Mouse (Mus musculus) WW6 (cell line): ENCODE measurements around the gene Brix1.
"Not testable (repeated sequence)": the region's sequence is repeated elsewhere in the genome, so short reads cannot be mapped to it uniquely, and the experiment has no call there.

Experiments used
- DNase-seq: peaks from one replicate; pipeline ENCODE4 v3.0.0-alpha.2; 2013; ENCODE audit warnings: low read depth, low spot score

Gene Brix1

DNA sequence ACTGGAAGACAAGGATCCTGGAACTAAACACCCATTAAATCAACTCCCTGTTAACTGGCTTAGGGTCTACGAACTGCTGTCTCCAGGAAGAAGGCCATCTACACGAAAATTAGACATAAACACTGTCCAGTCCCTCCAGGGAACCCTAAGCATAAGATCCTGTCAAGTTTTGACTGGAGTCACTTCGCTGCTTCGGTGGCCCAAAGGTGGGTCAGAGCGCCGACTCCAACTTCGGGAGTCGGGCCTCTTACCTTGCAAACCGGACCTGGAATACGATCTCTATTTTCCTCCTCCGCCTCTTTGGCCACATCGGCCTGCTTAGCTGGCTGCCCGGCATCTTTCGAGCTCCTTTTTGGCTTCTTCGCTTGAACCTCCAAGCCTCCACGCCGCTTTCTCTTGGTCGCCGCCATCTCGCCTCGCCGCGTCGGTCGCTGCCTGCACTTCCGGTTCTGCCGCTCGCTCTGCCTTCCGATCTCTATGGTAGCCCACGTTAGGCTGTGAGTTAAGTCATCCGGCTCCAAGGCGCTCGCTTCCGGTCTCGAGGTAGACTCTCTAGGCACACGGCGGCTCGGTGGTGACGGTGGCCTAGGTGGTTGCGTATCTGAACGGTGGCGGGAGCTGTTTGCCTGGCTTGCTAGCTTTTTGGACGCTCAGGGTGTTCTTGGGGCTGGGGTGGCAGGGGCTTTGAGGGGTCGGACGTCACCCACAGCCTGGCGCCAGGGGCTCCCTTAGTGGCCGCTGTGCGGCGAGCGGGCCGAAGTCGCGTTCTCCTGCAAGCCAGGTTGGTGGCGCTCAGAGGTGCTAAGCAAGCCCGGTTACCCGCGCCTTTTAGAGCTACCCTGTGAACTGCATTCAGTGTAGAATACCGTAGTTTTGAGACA lies at the start of gene Brix1, which contains the start of gene Rad1:
Gene Brix1 (minus strand): TSS at position 464 of the 881 bp plus-strand sequence.
Gene Rad1 (plus strand): TSS at position 535 of the 881 bp plus-strand sequence.
- peak; percentile 84 for DNase-seq

DNA sequence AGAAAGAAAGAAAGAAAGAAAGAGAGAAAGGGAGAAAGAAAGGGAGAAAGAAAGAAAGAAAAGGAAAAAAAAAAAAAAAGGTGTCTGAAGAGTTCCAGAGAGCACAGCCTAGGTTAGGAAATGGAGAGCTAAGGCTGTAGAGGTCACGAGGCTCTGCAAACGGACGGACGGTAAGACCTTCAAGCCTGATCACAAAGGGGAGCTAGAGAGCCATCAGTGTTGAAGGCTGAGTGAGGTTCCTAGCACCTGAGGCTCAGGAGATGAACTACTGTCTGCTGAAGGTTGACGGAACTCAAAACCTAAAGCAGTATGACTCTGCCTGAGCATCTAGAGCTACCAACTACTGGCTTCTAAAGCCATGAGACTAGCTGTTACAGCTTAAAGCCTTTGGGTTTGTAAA lies 48.8 kb upstream of the Brix1 start:
- no peak for DNase-seq

DNA sequence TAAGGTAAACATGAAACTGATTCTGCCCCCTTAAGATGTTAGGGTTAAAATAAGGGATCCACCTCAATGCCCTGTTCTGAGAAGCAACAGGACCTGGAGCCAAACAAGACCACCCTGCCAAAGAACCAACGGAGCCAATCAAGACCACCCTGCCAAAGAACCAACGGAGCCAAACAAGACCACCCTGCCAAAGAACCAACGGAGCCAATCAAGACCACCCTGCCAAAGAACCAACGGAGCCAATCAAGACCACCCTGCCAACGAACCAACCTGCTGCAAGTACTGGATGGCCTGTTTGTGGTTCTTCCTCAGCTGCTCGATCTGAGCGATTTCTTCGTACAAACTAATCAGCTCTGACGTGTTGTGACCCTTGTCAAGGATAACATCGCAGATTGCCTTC lies 47.6 kb upstream of the Brix1 start:
- not testable (repeated sequence) for DNase-seq

DNA sequence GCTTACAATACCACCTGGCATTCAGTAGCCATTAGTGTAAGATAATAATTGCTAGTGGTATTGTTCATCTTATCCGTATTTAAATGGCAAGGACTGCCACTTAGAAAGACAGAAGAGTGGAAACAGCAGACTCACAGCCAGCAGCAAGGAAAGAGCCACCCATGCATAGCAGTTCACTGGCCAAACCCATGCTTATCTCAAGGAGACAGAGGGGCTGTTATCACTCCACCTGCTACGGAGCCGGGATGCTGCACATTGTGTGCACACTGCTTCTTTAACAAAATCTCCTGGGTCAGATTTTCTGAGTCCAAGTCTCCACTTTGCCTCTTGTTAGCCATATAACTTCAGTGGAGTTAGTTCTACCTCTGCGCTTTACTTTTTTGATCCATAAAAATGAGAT lies 45.6 kb upstream of the Brix1 start:
- DNase-seq = no peak

DNA sequence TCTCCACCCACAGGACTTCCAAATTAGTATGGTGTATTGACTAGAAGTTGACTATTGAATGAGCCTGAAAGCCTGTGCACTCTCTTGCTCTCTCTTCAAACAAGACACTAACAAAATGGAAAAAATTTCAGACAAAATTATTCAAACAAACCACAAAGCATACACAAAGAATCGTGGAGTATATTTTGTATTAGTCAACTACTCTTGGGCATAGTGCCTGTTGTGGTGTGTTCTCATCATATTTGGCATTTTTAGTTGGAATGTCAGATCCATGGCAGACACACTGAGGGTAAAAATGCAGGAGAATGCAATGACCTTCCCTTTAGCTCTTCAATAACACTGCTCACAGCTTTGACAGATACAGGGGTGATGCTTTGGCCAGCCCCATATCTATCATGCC lies 40.1 kb upstream of the Brix1 start:
- DNase-seq = no peak

DNA sequence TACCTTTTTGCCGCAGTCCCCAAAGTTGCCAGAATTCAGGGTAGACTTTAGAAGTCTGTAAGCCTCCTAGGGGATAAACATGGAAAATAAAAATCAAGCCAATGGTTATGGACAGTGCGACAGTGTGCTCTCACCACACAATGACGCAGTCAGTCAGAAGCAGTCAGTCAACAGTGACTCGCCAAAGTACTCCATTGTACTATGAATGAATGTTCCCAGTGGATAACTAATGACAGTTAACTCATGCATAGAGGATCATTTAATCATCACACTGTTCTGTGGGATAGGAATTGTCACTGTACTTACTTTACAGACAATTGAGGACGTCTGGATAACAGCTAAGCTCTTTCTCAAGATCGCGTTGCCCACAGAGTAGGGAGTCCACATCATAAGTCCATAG lies 29.4 kb upstream of the Brix1 start:
- no peak for DNase-seq

DNA sequence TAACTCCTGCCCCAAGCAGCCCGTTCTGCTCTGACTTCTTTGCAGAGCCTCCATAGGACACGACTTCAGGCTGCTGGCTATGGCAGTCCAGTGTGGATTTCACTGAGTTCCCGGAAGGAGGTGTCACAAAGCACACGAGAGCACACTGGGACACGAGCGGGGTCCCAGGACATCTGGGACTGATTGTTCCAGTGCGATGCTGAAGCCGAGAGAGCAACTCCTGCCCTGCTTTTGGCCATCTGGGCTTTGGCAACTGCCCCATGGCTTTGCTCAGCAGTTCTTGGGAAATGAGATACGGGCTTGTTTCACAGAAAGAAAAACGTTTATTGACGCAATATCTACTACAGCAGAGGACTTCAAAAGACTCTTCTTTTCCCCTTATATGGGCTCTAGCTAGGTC lies 20.4 kb upstream of the Brix1 start:
- DNase-seq = no peak

DNA sequence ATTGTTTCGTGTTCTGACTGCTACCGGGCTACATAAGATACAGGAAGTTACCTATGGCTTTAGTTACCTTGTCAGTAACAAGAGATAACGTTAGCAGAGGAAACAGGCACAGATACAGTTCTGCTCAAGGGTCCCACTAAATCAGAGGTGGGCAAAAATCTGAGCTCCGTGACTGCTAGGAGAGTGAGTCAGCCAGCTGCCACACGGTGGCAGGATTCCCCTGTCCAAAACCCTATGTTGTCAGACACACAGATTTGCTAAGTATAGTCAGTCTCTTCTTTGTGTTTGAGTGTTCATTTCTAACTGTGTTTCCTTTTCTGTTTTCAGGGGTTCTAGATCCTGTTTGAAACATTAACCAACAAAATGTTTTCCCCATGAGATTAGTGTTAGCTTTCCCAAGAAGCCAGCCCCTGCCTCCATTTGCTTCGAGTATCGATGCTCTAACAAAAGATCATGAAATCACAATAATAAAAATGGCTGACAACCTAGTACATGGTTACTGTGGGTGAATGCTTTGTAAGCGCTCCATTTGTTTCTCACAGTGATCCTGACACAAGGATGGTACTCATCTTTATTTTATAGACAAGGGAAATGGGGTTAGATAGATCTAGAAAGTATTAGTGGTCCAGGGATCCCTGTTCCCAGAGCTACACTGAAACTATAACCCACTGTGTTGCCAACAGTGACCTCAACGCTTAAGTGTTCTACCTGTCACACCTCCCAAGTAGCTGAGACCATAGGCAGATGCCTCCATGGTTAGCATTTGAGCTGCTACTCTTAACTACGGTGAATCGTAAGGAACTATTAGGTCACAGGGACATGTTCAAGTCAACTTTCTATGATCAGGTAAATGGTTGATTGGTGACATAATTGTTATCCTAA lies 15.3 kb upstream of the Brix1 start:
- DNase-seq = no peak

DNA sequence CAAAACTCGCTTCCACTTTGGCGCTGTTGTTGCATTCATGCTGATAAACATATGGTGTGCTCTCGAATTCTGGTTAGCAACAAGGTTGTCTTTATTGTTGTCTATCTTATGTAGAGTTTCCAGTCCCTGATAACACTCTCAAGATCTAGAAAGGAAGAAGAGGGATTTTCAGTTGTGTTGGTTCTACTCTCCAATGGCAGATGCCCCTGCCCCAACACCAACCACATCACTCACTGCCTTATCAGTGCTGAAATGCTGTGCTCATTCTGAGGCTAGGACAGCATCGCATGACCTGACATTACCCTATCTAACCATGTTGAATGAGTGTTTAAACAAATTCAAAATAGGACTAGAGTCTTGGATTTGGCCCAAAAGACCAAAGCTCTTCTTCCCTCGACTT lies 14.3 kb upstream of the Brix1 start:
- DNase-seq = no peak

DNA sequence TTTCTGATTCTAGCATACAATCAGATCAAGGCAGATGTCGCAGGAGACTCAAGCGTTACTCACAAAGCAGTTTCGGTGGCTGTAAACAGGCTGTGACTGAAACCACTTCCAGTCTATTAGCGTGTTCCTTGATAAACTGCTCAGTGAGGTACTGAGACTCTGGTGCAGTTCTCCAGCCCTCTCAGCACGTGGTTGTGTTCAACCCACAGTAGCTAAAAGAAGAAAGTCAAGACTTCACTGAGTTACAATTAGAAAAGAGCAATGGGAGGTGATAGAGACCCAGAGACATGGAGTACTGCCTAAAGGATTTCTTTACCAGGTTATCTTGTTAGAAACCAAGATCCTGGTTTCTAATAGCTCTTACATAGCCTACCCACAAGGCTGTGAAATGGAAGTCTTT lies 13.8 kb upstream of the Brix1 start:
- no peak for DNase-seq

DNA sequence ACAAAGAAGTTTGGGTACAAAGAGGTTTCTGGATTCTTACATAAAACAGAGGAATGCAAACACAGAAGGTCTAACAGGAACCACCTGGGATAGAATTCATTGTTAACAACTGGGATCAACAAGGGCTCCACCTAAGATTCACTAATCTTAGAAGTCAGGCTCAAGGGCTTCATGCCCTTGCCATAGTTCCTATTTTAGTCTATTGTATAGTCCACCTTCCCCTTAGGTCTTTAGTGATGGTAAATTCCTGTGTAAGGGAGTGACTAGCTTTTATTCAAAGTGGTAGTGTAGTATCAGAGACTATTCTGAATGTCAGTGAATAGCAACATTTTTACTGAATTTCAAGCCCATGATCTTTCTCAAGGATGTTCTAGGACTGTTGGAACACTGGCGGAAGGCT lies 10.9 kb upstream of the Brix1 start:
- not testable (repeated sequence) for DNase-seq

DNA sequence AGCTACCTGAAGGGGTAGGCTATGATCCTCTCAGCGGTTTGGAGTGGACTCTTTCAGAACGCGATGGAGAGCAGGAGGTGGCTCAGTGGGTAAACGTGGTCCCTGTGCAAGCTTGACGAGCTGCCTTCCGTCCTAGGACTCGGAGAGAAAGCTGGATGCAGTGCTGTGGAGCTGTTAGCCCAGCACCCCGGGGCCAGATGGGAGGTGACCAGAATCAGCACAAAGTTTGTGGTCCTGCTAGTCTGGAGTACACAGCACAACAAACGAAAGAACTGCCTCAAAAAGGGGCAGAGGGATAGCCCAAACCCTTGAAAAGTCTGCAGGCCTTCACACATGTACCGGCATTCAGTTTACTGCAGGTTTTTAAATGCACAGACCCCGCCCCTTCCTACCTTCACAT lies 10.2 kb upstream of the Brix1 start:
- no peak for DNase-seq

DNA sequence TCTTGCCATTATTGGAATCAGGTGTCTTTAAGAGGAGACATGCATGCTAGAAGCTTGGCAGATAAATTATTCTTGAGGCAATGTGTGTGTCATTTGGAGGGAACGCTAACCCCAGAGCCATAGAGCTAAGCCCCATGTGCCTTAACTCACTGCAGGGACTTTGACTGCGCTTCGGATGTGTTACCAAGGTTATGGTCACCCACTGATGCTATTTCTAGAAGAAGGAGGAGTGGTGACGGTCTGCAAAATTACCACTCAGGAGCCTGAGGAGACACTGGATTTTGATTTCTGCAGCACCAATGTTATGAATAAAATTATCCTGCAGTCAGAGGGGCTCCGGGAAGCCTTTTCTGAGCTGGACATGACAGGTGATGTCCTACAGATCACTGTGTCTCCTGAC lies 4.4 kb upstream of the Brix1 start:
- DNase-seq = no peak

DNA sequence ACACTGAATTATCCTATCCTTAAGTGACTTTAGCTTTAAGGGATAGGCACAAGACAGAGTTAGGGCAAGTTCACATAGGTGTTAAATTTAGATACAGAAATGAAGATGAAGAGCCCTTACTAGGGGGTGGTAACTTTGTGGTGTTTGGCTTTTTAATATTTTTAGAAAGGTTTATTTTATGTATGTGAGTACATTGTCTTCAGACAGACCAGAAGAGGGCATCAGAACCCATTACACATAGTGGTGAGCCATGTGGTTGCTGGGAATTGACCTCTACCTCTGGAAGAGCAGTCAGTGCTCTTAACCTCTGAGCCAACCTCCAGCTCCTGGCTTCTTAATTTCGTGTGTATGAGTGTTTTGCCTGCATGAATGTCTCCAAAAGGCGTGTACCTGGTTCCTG lies 1.5 kb upstream of the Brix1 start:
- DNase-seq = no peak

DNA sequence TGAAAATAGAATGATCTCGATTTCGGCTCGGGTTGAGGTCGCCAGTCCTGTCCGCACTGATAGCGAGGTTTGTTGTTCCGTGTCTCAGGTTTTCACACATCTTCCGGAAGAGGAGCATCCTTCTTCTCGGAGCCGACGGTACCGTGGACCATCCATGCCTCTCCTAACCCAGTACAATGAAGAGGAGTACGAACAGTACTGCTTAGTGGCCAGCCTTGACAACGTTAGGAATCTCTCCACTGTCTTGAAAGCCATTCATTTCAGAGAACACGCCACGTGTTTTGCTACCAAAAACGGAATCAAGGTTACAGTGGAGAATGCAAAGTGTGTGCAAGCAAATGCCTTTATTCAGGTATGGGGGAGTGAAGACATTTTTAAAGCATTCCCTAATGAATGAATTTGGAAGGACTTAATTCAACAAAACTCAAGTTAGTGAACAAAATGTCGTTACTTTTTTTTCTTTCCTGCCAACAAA lies 655 bp upstream of the Brix1 start:
- no peak for DNase-seq

DNA sequence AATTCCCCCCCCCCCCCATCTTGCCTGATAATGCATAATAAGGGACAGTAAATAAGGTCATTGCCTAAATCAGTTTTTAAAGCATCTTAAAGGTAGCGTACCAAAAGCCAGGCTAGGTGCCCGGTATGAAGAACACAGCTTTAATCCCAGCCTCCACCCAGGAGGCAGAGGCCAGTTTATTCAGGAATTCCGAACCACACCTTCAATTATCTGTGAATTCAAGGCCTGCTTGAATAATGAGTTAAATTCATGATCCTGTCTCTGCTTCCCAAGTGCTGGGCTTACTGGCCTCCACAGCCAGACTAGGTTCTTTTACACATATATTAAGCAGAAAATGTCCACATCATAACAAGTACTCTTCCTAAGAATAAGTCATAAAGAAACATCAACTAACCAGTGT lies 14.8 kb downstream of the Brix1 start:
- DNase-seq = no peak

DNA sequence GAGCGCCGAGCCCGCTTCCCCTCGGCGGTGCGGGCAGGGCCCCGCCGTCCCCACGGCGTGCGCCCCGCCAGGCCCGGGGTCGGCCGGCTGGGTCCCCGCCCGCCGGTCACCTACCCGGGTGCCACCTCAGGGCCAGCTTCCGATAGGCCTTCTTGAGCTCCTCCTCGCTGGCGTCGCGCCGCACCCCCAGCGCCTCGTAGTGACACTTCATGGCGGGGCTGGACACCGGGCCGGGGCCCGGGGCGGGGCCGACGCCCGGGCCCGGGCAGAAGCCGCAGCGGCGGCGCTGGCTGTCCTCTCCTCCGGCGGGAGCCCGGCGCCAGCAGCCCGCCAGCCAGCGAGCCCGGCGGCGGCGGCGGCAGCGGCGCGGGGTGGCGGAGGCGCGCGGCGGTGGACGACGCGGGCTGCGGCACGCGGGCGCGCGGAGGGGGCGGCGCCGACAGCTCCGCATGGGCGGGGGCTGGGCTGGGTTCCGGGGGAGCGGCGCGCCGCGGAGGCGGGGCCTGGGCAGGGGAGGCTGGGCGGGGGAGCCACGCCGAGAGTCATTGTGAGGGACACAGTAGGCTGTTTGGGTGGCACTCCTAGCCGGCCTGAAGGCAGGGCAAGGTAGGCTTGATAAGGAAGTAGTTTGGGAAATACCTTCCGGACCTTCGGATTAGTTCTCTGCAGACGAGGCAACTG lies 15.5 kb downstream of the Brix1 start, which contains the start of gene Dnajc21:
Gene Dnajc21 (minus strand): TSS at position 366 of the 681 bp plus-strand sequence.
- peak; percentile 64 for DNase-seq

DNA sequence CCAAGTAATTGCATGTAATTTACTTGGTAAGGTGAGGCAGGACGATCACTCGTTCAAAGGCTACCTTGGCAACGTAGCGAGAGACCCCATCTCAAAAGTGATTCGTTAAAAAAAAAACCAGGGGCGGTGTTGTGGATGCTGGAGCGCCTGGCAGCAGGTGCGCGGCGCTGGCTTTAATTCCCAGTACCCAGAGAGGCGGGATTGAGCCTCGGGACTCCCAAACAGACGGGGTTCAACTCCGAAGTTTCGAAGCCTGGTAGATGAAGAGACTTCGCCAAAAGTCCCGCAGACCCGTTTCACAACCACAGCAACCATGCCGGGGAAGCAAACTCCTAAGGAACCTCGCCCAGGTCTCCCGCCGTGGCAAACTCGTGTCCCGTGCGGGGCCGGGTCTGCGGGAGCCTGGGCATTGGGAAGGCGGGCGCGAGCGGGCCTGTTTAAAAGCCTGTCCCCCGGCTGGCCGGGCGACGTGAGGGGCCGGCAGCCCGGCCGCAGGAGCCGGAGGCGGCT lies 16.1 kb downstream of the Brix1 start:
- no peak for DNase-seq

DNA sequence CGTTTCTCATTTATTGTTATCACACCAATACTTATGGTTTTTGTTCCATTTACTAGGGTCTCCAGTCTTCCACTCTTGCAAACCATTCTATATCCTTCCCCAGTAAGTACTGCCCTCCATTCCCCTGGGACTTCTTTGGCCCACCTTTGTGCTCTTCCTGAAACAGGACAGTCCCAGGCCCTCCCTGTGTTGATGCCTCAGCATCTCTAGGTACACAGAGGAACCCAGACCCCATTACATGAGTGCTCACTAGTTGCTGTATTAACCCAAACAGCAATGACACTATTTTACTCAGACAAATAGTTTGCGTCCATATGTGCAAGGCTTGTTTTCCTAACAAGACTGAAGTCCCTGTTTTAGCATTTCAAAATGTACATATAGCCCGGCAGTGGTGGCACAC lies 17.0 kb downstream of the Brix1 start:
- DNase-seq = no peak

DNA sequence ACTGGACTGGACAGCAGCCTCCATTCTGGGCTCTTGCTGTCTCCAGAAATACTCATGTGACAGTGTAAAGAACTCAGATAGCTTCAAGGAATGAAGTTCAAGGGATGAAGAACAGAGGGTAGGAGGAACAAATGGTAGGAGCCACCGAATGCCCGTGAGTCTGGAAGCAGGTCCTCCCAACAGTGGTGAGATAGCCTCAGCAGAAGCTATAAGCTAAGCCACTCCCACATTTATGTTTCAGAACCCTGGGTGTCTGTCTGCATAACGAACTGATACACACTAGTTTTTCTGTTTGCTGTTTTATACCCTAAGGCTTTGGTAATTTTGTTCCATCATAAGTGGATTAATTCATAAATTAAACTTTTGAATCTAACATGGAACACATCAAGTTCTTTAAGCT lies 21.1 kb downstream of the Brix1 start:
- DNase-seq = no peak

DNA sequence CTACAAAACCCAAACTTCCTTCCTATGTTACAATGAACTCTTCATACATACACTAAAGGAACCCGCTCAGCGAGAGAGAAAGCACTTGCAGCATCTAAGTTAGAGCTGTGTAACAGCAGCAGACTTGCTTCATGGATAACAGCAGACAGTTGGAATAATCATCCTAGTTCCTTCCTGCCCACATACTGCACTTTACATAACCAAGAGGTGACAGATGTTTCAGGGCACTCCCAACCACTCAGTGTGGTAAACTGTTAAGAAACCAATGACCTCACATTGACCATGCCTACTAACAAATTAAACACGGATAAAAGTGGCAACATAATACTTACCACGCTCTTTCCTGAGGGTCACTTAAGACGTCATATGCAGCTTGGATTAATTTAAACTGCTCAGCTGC lies 22.2 kb downstream of the Brix1 start:
- no peak for DNase-seq

DNA sequence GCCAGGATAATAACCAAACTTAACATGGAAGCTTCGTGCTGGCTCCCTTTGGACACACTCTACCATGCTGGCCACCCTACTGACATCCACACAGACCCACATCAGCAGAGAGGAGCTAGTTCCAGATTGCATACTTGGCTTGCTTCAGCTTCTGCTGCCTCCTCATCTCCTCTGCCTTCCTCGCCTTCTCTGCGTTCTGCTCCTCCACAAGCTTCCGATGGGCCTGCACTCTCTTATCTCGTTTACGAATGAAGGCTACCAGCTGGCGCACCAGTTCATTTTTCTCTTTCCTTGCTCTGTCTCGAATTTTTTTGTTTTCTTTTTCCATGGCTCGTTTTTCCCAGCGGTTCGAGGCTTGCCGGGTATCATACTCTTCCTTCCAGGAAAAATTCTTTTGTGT lies 24.8 kb downstream of the Brix1 start:
- no peak for DNase-seq
